Mouse (Mus musculus): ENCODE measurements around the gene Fam69b.

DNA sequence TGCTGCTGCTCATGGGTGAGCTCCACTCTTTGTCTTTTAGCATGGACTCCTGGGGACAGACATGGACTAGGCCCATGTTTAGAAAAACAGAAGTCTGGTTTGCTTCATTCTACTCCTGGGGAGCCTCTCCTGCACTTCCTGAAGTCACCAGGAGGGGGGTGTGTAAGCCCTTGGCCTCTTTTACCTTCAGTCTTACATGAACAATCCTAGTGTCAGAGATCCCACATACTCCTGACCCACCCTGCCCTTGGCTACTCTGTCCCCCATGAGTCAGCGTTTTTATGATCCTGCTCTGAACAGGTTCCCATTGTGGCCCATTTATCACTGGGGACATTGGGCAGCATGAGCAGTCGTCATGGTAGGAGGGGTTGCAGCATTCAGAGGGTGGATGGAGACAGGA is 15.7 kb downstream of the Fam69b start:
- peak; percentile 74 for TF ChIP-seq CTCF (IDR thresholded peaks at IDR 0.05; ENCODE audit: low read depth)
- TF ChIP-seq EP300 (IDR thresholded peaks at IDR 0.05; ENCODE audit: low read depth): no peak
